Mouse (Mus musculus): ENCODE measurements around the gene Zfp398. TPM values are rescaled to one million over a fixed set of nuclear protein-coding genes. Genes with fewer than 3 reads are reported as not detected.
A peak's percentile ranks its signal among the peaks of the same experiment; 100 is the strongest.
"Not testable (repeated sequence)": the region's sequence is repeated elsewhere in the genome, so short reads cannot be mapped to it uniquely, and the experiment has no call there.

Gene Zfp398
- total RNA-seq, 2 experiments from 2014 or later, result 21.0 to 21.3 TPM

- no peak for DNase-seq (ENCODE audit: low spot score in 2 of 2)
Observed at GRCm38 (mm10) chr6:47821776-47822175, 13.7 kb upstream of the Zfp398 start.

GRCm38 (mm10) chr6:47824241-47824640, 11.2 kb upstream of the Zfp398 start:
- no peak for DNase-seq (ENCODE audit: low spot score in 2 of 2)

- no peak for DNase-seq (ENCODE audit: low spot score in 2 of 2)
Observed at GRCm38 (mm10) chr6:47827462-47827861, 8.0 kb upstream of the Zfp398 start.

GRCm38 (mm10) chr6:47828950-47829349, 6.5 kb upstream of the Zfp398 start:
- no peak for DNase-seq (ENCODE audit: low spot score in 2 of 2)

GRCm38 (mm10) chr6:47830104-47831078, 5.1 kb upstream of the Zfp398 start, which contains the start of gene Zfp786:
Gene Zfp786, minus strand, starts transcription at chr6:47830867.
- peak; percentile 95 to 96 for DNase-seq (ENCODE audit: low spot score in 2 of 2)

GRCm38 (mm10) chr6:47832220-47832619, 3.2 kb upstream of the Zfp398 start:
- DNase-seq (ENCODE audit: low spot score in 2 of 2), result no peak

- peak; percentile 24 to 55 for DNase-seq (ENCODE audit: low spot score in 2 of 2)
Observed at GRCm38 (mm10) chr6:47835984-47836521, 592 bp downstream of the Zfp398 start.

DNA sequence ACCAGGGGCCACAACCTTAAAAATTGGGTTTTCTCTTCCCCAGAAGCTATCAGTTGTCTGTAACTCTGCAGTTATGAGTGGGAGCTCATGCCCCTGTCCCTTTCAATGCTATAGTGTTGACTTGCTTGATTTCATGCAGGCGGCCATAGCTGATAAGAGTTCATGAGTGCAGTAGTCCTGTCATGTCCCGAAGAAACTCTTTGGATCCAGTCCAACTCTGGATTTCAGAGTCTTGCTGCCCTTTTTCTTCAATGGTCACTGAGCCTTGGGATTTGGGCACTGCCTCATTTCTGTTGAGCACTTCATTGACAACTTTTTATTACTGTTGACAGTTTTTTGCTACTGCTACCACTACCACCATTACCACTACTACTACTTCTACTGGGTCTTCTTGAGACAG, 2.2 kb downstream of the Zfp398 start:
- DNase-seq (ENCODE audit: low spot score in 2 of 2), result no peak

DNA sequence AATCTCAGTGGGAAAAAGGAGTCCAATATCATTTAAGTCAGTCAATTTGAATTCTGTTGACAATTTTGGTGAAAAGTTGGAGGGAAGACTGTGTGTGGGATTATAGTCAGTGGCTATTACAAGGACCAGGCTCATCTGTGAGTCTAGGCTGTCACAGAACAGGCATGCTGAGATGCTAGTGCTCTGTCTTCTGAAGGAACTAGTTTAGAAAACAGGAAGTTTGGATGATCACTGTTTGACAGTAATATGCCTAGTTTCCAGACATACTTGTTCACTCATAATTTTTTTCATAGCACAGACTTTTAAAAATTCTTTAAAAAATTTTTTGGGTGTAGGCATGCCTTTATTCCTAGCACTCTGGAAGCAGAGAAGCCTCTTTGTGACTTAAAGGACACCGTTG, 5.6 kb downstream of the Zfp398 start:
- DNase-seq (ENCODE audit: low spot score in 2 of 2), result no peak

- DNase-seq (ENCODE audit: low spot score in 2 of 2), result no peak
Observed at GRCm38 (mm10) chr6:47841831-47842230, 6.4 kb downstream of the Zfp398 start.

GRCm38 (mm10) chr6:47842337-47842736, 6.9 kb downstream of the Zfp398 start:
- DNase-seq (ENCODE audit: low spot score in 2 of 2), result no peak

GRCm38 (mm10) chr6:47845779-47846178, 10.3 kb downstream of the Zfp398 start:
- no peak for DNase-seq (ENCODE audit: low spot score in 2 of 2)

DNA sequence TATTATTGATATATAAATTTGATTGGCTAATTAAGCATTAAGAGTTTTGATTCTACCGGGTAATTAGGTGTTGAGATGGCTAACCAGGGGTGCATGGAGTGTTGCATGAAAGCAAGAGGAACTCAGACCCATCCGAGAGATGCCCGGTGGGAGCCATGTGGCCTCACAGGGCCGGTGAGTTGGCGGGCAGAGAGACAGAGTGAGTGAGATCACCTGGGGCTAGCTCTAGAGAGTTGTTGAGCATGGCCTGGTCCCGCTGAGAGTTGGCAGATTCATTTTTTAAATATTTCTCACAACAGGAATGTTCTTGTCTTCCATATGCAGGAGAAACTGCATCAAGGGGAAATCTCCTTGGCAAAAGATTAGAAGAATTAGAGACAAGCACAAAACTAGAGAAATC, 21.8 kb downstream of the Zfp398 start:
- DNase-seq (ENCODE audit: low spot score in 2 of 2), result no peak

- DNase-seq (ENCODE audit: low spot score in 2 of 2), result not testable (repeated sequence)
Observed at GRCm38 (mm10) chr6:47857729-47858128, 22.3 kb downstream of the Zfp398 start.

- no peak for DNase-seq (ENCODE audit: low spot score in 2 of 2)
Observed at GRCm38 (mm10) chr6:47872266-47872665, 36.8 kb downstream of the Zfp398 start.

DNA sequence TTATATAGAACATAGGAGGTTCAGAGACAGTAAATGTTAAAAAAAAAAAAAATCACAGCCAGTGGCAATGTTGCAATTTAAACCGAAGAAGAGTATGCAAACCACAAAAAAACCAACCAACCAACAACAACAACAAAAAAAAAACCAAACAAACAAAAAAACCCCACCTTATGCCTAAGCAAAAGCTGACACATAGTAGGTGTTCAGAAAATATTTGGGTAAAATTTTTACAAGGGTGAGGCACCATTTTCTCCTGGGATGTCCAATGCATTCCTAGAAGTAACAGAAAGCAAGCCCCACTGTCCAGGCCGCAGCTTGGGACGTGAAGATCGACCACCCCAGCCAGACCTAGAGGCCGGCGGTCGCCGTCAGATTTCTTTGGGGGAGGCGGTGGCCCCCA, 41.6 kb downstream of the Zfp398 start, which contains the start of gene Zfp282:
Zfp282 (plus strand) TSS at position 147 of the 400 bp plus-strand sequence.
- DNase-seq (ENCODE audit: low spot score in 2 of 2), result no peak

DNA sequence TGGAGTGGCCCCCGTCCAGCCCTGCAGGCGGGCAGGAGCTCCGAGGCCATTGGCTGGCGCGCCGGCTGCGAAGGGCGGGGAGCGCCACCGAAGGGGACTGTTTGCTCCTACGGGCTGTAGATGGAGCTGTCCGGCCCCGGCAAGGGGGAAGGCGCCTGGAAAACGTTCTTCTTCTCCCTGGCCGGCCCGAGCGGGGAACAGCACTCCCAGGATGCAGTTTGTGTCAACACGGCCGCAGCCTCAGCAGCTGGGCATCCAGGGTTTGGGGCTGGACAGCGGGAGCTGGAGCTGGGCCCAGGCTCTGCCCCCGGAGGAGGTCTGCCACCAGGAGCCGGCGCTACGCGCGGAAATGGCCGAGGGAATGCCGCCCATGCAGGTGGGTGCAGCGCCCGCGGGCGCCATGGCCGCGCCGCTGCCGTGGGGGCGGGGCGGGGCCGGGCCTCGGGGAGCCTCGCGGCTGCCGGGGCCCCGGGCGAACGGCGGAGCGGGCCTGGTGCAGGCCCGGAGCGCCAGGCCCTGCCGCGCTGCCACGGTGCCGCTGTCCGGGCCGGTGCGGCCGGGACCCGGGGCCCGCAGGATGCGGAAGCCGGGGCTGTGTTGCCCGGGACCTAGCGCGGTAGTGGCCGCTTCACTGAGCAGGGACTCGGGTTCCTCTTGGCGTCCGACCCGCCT, 42.1 kb downstream of the Zfp398 start:
- DNase-seq (ENCODE audit: low spot score in 2 of 2), result peak; percentile 84 to 92

DNA sequence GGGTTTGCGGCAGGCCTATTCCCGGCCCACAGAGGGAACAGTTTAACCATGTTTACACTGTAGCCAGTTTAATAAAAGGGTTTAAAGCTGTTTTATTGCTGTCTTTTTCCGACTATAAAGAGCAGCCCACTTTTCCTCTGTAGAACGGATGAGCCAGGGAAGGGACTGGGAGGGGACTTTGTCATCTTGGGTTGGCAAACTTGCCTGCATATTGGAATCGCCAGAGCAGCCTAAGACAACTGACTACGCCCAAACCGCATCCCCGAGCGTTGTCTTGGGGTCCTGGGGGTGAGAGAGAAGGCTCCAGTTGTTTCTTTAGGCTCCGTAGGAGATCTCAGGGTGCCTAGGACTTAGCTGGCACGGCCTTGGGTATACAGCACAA, 42.7 kb downstream of the Zfp398 start:
- DNase-seq (ENCODE audit: low spot score in 2 of 2), result peak in 1 of 2 experiments; percentile 11

- no peak for DNase-seq (ENCODE audit: low spot score in 2 of 2)
Observed at GRCm38 (mm10) chr6:47878593-47878992, 43.1 kb downstream of the Zfp398 start.

DNA sequence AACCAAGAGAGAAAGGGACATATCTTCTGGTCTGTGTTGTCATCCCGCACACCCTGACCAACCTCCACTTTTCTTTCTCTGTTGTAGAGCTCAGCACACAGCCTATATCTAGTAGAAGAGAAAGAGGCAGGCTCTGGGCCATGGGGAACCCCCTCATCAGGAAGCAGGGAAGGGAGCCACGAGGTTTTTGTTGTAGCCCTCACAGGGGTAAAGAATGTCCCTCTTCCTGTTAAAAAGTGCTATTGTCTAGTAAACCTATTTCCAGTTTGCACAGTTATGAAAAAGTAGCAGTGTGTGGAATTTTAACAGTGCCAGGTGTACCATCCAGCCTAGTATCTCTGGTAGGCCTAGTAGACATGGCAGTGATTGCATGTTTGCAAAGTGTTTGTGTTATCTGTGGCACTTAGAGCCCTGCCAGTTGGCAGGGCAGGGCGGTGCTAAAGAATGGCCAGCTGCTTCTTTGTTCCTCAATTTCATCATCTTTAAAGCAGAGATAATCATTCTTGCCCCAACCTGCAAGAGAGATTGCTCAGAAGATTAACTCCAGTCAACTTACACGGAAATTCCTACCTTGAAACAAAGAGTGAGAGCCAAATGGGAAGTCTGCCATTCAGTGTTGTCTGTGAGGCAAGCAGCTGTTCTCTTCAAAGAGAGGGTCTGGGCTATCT, 43.7 kb downstream of the Zfp398 start:
- no peak for DNase-seq (ENCODE audit: low spot score in 2 of 2)

GRCm38 (mm10) chr6:47880166-47880565, 44.7 kb downstream of the Zfp398 start:
- DNase-seq (ENCODE audit: low spot score in 2 of 2), result no peak
